Mouse (Mus musculus): ENCODE measurements at regions not wholly inside any gene's neighbourhood (a gene's known extent, or its start where the extent isn't known, plus 50 kb on each side); places are given as distances from the start of the nearest gene placed in this dataset.

- in situ Hi-C loops (cut with MboI, MseI), result no loop called here
Observed at GRCm38 (mm10) chr5:59669153-59669552, 1951.4 kb downstream of the Pcdh7 start.

GRCm38 (mm10) chr5:59700009-59700408 lies 1982.2 kb downstream of the Pcdh7 start:
- in situ Hi-C loops (cut with MboI, MseI), result loop anchor here in 1 of 2 experiments (5.0 kb wide), 1 partner anchor 67 kb away; no protein-coding TSS in a partner anchor

DNA sequence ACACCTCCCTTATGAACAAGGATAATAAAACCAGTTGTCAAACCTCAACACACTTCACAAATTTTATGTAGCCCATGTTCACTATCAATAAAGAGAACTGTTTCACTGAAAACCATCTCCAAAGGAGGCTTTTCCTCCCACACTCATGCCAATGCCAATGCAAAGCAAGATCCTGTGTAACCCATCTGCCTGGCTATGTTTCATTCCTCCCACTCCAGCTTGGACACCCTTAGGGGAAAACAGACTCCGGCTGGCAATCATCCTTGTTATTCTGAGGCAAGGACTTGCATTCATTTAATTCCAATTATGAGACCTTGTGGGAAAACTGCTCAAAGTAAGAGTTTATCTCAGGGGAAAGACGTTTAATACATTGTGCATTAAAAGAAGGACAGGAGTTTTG lies 1997.7 kb downstream of the Pcdh7 start:
- in situ Hi-C loops (cut with MboI, MseI), result loop anchor here in 1 of 2 experiments (10.0 kb wide), 1 partner anchor 569 kb away; no protein-coding TSS in a partner anchor

- in situ Hi-C loops (cut with MboI, MseI), result no loop called here
Observed at GRCm38 (mm10) chr5:59756229-59756628, 2038.5 kb downstream of the Pcdh7 start.

DNA sequence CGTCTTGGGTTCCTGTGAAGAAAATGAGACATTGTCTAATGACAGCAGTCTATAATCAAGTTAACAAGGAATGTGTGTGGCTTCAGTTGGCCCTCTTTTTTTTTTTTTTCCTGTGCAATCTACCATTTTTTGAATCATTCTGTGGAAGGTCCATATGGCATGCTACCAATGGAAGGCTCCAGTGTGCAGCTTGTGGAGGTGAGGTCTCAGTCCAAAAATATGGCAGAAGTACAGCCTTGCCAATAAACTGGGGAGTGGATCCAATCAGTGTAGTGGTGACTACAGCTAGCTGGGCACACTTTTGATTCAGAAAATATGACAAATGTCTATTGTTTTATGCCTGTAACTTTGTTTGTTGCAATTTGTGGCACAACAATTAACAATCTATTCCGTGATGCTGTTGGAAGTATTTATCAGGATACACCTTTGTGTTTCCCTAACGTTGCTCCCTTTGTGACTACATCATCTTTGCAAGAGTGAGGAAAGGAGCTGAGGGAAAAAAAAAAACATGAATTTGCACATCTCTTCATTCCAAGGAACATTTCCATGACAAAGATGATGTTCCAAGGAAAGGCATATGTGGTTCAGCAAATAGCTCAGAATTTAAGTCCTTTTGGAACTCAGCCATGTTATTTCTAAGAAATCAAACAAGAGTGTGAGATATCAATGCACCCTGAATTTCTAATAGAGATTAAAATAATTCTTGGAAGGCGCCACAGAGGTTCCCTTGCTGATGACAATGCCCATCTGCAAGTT lies 2039.1 kb downstream of the Pcdh7 start:
- in situ Hi-C loops (cut with MboI, MseI), result no loop called here
